Mouse (Mus musculus) myocyte (in vitro differentiated cells): ENCODE results near the gene Lrwd1. TPM values are rescaled to one million over a fixed set of nuclear protein-coding genes. Genes with fewer than 3 reads are reported as not detected.
"Not testable (repeated sequence)": the region's sequence is repeated elsewhere in the genome, so short reads cannot be mapped to it uniquely, and the experiment has no call there.

Experiments used
- H3K27me3 ChIP-seq: one replicate; pipeline ENCODE4 v1.6.1; 2011; ENCODE audit not compliant: control insufficient read depth, insufficient read depth, insufficient read length
- H3K36me3 ChIP-seq: one replicate; pipeline ENCODE4 v1.6.1; 2011; ENCODE audit not compliant: control insufficient read depth, insufficient read depth
- H3K4me2 ChIP-seq: one replicate; pipeline ENCODE4 v1.6.1; 2011; ENCODE audit warnings: low read depth, control low read depth
- H3K4me3 ChIP-seq: one replicate; pipeline ENCODE4 v1.5.1; 2011; ENCODE audit warnings: mild to moderate bottlenecking, control low read depth, moderate library complexity
- H3K79me2 ChIP-seq: one replicate; pipeline ENCODE4 v1.6.1; 2011; ENCODE audit not compliant: control insufficient read depth, insufficient read depth
- H3ac ChIP-seq: one replicate; pipeline ENCODE4 v1.6.1; 2011; ENCODE audit not compliant: control insufficient read depth, insufficient read length
- CEBPB ChIP-seq: IDR thresholded peaks from 2 replicates; pipeline ENCODE4 v1.6.1; 2011; ENCODE audit warnings: mild to moderate bottlenecking, moderate library complexity; ENCODE audit not compliant: poor library complexity, insufficient read depth, severe bottlenecking
- E2F4 ChIP-seq: IDR thresholded peaks from one replicate; pipeline ENCODE4 v1.6.1; 2011; ENCODE audit warnings: mild to moderate bottlenecking, control low read depth, moderate library complexity; ENCODE audit not compliant: insufficient read depth
- MAX ChIP-seq: IDR thresholded peaks from one replicate; pipeline ENCODE4 v1.6.1; 2011; ENCODE audit warnings: low read depth, mild to moderate bottlenecking, control low read depth
- MYOD1 ChIP-seq, 3 experiments: IDR thresholded peaks; one replicate each; pipeline ENCODE4 v1.6.1; 2011; ENCODE audit warnings: control low read depth in 2 of 3, low read depth in 2 of 3, mild to moderate bottlenecking in 2 of 3, moderate library complexity in 1 of 3; ENCODE audit not compliant: insufficient read length in 2 of 3, control insufficient read depth in 1 of 3
- MYOG ChIP-seq, 3 experiments: IDR thresholded peaks; one replicate each; pipeline ENCODE4 v1.6.1; 2011; ENCODE audit warnings: control low read depth in 2 of 3, low read depth in 2 of 3, mild to moderate bottlenecking in 2 of 3; ENCODE audit not compliant: insufficient read length in 2 of 3, control insufficient read depth in 1 of 3, insufficient read depth in 1 of 3
- POLR2A ChIP-seq: IDR thresholded peaks from one replicate; pipeline ENCODE4 v1.6.1; 2011; ENCODE audit warnings: low read depth, mild to moderate bottlenecking, control low read depth, moderate library complexity; ENCODE audit not compliant: insufficient read length
- POLR2AphosphoS2 ChIP-seq: IDR thresholded peaks from one replicate; pipeline ENCODE4 v1.6.1; 2011; ENCODE audit warnings: low read depth, control low read depth; ENCODE audit not compliant: insufficient read length
- REST ChIP-seq: IDR thresholded peaks from one replicate; pipeline ENCODE4 v1.6.1; 2011; ENCODE audit warnings: mild to moderate bottlenecking, control low read depth, moderate library complexity; ENCODE audit not compliant: insufficient read depth, insufficient read length
- SRF ChIP-seq: IDR thresholded peaks from one replicate; pipeline ENCODE4 v1.6.1; 2011; ENCODE audit warnings: low read depth; ENCODE audit not compliant: control insufficient read depth, insufficient read length
- TCF12 ChIP-seq: IDR thresholded peaks from one replicate; pipeline ENCODE4 v1.6.1; 2011; ENCODE audit warnings: mild to moderate bottlenecking, control low read depth; ENCODE audit not compliant: poor library complexity, insufficient read depth, severe bottlenecking
- TCF3 ChIP-seq: IDR thresholded peaks from one replicate; pipeline ENCODE4 v1.6.1; 2011; ENCODE audit warnings: low read depth, control low read depth; ENCODE audit not compliant: insufficient read length
- USF1 ChIP-seq: IDR thresholded peaks from one replicate; pipeline ENCODE4 v1.6.1; 2011; ENCODE audit warnings: low read depth, mild to moderate bottlenecking, control low read depth, moderate library complexity
- polyA plus RNA-seq: library from polyadenylated mRNA; unstranded; fragments of >200 nt; fragmentation: generic; extraction: Trizol; gene quantifications from one replicate; pipeline ENCODE4 v1.2.1, GENCODE M21; 2012; ENCODE audit warnings: missing spikeins

The Lrwd1 gene
- polyA plus RNA-seq, 1 experiment: 31.7 TPM

- H3ac ChIP-seq: no peak overlapping the region
- TF ChIP-seq E2F4 (no peak), POLR2AphosphoS2 (no peak), POLR2A (no peak), MAX (no peak), REST (no peak), MYOD1 (IDR thresholded peaks at IDR 0.05; ENCODE audit: control insufficient read depth in 1 of 3, insufficient read length in 2 of 3, low read depth in 2 of 3) (no peak), CEBPB (no peak)
- no peak overlapping the region for H3K4me2 ChIP-seq
- peaks cover 10% of the 10 kb centered on the region for H3K79me2 ChIP-seq
- no peak overlapping the region for H3K4me3 ChIP-seq
- H3K27me3 ChIP-seq: no peaks in the 10 kb centered on the region
- H3K36me3 ChIP-seq: peaks cover 10% of the 10 kb centered on the region
These were observed 29.4 kb upstream of the Lrwd1 start for GRCm38 (mm10) chr5:136165246-136165645.

- peaks cover 10% of the 10 kb centered on the region for H3K36me3 ChIP-seq
- no peak overlapping the region for H3ac ChIP-seq
These were observed 28.1 kb upstream of the Lrwd1 start for GRCm38 (mm10) chr5:136163807-136164474.

GRCm38 (mm10) chr5:136160084-136160483, 24.2 kb upstream of the Lrwd1 start:
- H3ac ChIP-seq, H3K4me2 ChIP-seq, H3K27me3 ChIP-seq, H3K79me2 ChIP-seq, H3K4me3 ChIP-seq, H3K36me3 ChIP-seq: not testable (repeated sequence)

More at GRCm38 (mm10) chr5:136163807-136164474, 28.1 kb upstream of the Lrwd1 start:
- Histone ChIP-seq H3K79me2 (peaks cover 4% of the 10 kb centered on the region), H3K27me3 (no peaks in the 10 kb centered on the region), H3K4me3 (no peak overlapping the region), H3K4me2 (no peak overlapping the region)
- no peak for TF ChIP-seq SRF
- no peak for TF ChIP-seq MYOG (IDR thresholded peaks at IDR 0.05; ENCODE audit: control insufficient read depth in 1 of 3, insufficient read depth in 1 of 3, insufficient read length in 2 of 3, low read depth in 2 of 3)
- no peak for TF ChIP-seq E2F4
- TF ChIP-seq USF1: no peak
- no peak for TF ChIP-seq TCF12

GRCm38 (mm10) chr5:136155399-136155798, 19.5 kb upstream of the Lrwd1 start:
- no peak overlapping the region for H3ac ChIP-seq
- H3K79me2 ChIP-seq: no peaks in the 10 kb centered on the region
- no peaks in the 10 kb centered on the region for H3K36me3 ChIP-seq
- H3K4me2 ChIP-seq: no peak overlapping the region
- H3K4me3 ChIP-seq: no peak overlapping the region
- TF ChIP-seq TCF3 (no peak), TCF12 (no peak), POLR2AphosphoS2 (no peak), CEBPB (no peak), REST (no peak), USF1 (no peak), SRF (no peak), MAX (no peak), POLR2A (no peak), MYOD1 (IDR thresholded peaks at IDR 0.05; ENCODE audit: control insufficient read depth in 1 of 3, insufficient read length in 2 of 3, low read depth in 2 of 3) (no peak), E2F4 (no peak), MYOG (IDR thresholded peaks at IDR 0.05; ENCODE audit: control insufficient read depth in 1 of 3, insufficient read depth in 1 of 3, insufficient read length in 2 of 3, low read depth in 2 of 3) (no peak)
- no peaks in the 10 kb centered on the region for H3K27me3 ChIP-seq

GRCm38 (mm10) chr5:136152365-136152764, 16.5 kb upstream of the Lrwd1 start:
- Histone ChIP-seq H3K4me3 (no peak overlapping the region), H3K4me2 (no peak overlapping the region), H3ac (no peak overlapping the region), H3K79me2 (no peaks in the 10 kb centered on the region), H3K27me3 (no peaks in the 10 kb centered on the region), H3K36me3 (no peaks in the 10 kb centered on the region)
- TF ChIP-seq MYOD1 (IDR thresholded peaks at IDR 0.05; ENCODE audit: control insufficient read depth in 1 of 3, insufficient read length in 2 of 3, low read depth in 2 of 3): no peak
- no peak for TF ChIP-seq POLR2AphosphoS2
- no peak for TF ChIP-seq E2F4
- no peak for TF ChIP-seq SRF
- no peak for TF ChIP-seq REST
- no peak for TF ChIP-seq MAX
- no peak for TF ChIP-seq CEBPB
- TF ChIP-seq TCF12: no peak
- no peak for TF ChIP-seq USF1
- TF ChIP-seq TCF3: no peak
- no peak for TF ChIP-seq MYOG (IDR thresholded peaks at IDR 0.05; ENCODE audit: control insufficient read depth in 1 of 3, insufficient read depth in 1 of 3, insufficient read length in 2 of 3, low read depth in 2 of 3)
- no peak for TF ChIP-seq POLR2A
